Mouse (Mus musculus): ENCODE measurements around the gene Tssk1. TPM values are rescaled to one million over a fixed set of nuclear protein-coding genes. Genes with fewer than 3 reads are reported as not detected.

Gene Tssk1
- polyA plus RNA-seq, 1 experiment = not detected

DNA sequence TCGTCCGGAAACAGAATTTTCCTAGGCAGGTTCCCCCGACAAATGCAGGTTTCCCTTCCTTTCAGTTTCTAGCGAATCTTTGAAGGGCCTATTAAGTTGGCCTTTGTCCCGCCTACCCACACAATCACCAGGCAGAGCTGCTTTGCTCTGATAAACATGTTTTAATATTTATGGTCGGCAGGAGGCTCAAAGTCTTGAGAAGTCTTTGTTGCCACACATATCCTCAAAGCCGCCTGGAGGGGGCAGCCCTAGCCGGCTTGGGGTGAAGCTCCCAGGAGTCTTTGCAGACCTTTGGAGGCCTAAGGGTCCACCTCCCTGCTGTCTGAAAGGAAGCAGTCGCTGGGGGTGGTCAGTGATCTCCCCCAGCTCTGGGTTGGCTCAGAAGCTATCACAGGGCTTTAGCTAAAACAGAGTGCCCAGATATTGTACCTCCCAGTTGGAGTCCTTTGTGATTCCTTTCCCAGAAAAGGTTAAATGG, 34.6 kb downstream of the Tssk1 start:
- TF ChIP-seq GATA1 (IDR thresholded peaks at IDR 0.05; ENCODE audit: low read length) = no peak

- no peak for TF ChIP-seq GATA1 (IDR thresholded peaks at IDR 0.05; ENCODE audit: low read length)
Measured at GRCm38 (mm10) chr16:17929211-17929610, 35.2 kb downstream of the Tssk1 start.

- no peak for TF ChIP-seq GATA1 (IDR thresholded peaks at IDR 0.05; ENCODE audit: low read length)
Measured at GRCm38 (mm10) chr16:17929631-17930030, 35.6 kb downstream of the Tssk1 start.

DNA sequence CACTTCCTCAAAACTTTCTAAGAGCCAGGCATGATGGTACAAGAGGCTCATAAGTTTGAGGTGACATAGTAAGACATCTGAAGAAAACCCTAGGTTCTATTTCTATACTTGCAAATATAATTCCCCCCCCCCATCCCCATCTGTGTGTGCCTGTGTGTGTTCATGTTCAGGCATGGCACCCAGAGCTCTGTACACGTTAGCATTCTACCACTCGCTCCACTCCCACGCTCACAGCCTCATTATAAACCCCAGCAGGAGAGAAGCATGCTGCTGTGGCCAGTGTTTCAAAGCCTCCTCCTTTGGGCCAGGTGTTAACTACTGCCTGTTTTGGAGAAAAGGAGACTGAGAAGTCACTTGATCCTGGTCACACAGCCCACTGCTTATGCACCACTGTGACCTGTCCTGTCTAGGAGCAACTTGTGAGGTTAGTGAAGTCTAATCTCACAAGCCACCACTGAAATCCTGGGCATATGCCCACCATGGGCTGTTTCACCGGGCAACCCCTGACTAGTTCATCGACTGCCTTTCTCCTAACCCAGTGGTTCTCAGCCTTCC, 38.0 kb downstream of the Tssk1 start:
- TF ChIP-seq GATA1 (IDR thresholded peaks at IDR 0.05; ENCODE audit: low read length) = no peak

DNA sequence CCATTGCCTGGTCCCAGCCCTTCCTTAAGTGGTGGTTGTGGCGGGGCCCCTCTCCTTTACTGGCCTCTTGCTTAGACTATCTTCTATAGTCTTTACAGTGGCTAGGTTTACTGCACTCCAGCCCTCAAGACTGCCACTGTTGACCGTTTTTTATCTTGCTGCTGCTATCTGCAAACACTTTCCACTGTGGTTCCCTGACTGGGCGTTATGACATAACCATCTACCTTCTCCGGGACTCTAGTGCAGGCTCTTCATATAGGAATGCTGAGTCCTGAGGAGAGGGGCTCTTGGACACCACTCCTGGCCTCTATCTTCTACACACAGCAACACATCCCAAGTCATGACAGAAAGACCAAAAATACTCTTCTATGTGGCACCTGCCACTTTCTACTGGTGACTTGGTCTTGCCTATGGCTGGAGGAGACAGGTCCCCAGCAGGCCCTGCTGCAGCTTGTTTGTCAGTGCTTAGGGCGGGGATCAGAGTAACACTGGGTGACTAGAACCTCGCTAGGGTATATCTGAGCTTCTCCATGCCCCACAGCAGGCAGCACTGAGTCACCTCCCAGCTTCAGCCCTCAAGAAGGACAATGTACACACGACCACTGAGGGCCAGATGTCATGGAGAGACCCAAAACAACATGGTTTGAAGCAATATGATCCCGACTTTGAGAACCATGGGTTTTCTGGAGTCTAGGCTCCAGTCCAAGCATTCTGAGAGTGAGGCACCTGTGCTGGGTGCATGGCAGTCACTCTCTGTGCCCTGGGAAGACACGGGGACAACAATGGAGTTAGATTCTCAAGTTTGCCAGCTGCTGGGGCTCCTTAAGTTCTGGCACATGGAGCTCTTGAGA, 39.8 kb downstream of the Tssk1 start:
- no peak for TF ChIP-seq GATA1 (IDR thresholded peaks at IDR 0.05; ENCODE audit: low read length)

DNA sequence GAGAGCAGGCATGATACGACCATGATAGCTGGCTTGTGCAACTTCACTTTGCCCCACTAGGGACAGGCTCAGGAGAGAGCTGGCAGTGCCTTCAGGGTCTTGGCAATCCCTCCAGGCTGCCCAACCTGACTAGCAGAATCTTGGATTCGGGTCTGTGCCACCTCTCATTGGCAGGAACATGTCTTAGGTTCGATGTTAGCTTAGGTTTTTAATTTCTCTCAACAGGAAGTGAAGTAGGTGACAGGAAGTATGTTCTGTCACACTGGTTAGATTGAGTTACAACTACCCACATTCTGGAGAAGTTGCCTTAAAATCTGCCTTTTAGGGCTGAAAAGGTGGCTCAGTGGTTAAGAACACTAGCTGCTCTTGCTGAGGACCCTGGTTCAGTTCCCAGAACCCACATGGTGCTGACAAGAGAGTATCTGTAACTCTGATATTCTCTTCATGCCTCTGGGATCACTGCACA, 40.5 kb downstream of the Tssk1 start:
- TF ChIP-seq GATA1 (IDR thresholded peaks at IDR 0.05; ENCODE audit: low read length) = no peak

DNA sequence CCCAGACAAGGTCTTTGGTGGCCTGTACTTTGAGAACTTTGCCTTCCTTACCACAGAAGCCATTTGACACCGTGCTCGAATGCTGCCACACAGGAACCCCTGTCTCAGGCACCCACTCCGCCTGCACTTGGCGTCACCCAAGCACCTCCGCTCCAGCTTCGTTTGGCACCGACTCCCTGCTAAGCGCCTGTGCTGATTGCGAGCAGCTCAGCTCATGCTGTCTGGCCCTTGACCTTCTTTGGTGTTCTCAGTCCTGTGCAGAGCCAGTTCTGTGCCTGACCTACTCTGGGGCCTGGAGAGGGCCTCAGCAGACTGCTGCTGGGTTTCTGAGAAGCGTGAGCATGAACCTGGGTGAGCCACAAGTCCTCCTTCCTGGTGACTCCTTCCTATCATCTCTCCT, 42.8 kb downstream of the Tssk1 start:
- TF ChIP-seq GATA1 (IDR thresholded peaks at IDR 0.05; ENCODE audit: low read length) = no peak

DNA sequence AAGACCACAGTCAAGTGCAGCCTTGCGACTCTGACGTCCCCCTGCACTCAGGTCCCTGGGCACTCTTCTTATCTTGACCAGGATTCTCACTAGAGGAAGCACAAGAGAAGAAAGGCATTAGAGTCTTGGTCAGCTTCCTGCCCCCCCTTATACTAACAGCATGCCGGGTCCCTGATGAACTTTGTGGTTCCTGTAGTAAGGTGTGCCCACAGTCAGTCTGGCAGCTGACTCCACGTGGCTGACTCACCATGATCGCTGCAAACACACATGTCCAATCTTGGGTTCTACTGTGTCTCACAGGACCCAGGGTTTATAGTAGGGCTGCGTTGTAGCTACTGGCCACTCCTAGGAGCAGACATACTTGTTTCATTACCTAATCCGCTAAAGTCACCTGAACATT, 44.2 kb downstream of the Tssk1 start:
- TF ChIP-seq GATA1 (IDR thresholded peaks at IDR 0.05; ENCODE audit: low read length) = no peak

DNA sequence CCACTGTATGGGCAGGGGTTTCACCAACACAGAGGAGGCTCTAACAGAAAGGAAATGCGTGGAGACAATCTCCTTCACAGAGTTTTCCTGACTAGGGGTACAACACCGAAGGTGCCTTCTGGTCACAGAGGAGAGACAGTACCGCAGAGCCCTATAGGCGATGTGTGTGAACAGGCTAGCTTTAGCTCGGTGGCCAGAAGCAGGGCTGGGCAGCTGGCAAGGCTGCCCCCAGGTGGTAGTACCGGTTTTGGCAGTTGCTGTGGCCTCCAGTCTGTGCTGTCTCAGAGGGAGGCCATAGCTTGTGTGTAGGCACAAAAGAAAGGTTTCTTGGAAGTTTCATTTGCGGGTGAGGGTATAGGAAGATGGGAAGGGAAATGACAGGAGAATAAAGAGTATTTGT, 44.8 kb downstream of the Tssk1 start:
- no peak for TF ChIP-seq GATA1 (IDR thresholded peaks at IDR 0.05; ENCODE audit: low read length)

DNA sequence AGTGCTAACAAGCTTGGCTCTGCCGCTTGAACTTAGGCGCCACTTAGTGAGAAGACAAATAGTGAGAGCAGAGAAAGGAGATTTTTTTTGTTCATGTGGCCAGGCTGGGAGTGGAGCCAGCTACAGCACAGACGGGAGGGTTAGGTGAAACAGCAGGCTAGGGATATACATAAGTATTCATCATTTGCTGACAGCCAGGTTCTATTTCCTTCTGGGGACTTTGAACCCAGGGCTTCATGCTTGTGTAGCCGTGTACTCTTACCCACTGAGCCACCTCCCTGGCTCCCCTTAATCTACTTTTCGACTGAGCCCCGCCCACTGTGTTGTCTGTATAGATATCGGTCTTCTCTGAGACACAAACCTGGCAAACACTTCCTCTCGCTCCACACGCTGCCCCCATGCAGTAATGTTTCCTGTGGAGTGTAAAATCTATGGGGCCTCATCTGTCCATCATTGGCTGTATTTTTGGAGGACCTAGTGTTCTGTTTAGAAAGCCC, 45.3 kb downstream of the Tssk1 start:
- no peak for TF ChIP-seq GATA1 (IDR thresholded peaks at IDR 0.05; ENCODE audit: low read length)

GRCm38 (mm10) chr16:17943466-17943865, 49.4 kb downstream of the Tssk1 start:
- TF ChIP-seq GATA1 (IDR thresholded peaks at IDR 0.05; ENCODE audit: low read length) = no peak

GRCm38 (mm10) chr16:17945081-17945831, 51.2 kb downstream of the Tssk1 start:
- no peak for TF ChIP-seq GATA1 (IDR thresholded peaks at IDR 0.05; ENCODE audit: low read length)

Other genes starting within 250 kb of the Tssk1 start
- gene Ccdc74a, start 247.8 kb upstream of the Tssk1 start, polyA plus RNA-seq (2012) = 6.1 and 7.5 TPM in 2 replicates
- gene Med15, start 161.3 kb upstream of the Tssk1 start, polyA plus RNA-seq (2012) = 176 and 227 TPM in 2 replicates
- gene Klhl22, start 134.6 kb upstream of the Tssk1 start, polyA plus RNA-seq (2012) = not detected in 2 replicates
- gene Scarf2, start 96.9 kb upstream of the Tssk1 start, polyA plus RNA-seq (2012) = not detected in 2 replicates
- not detected in 2 replicates for gene B830017H08Rik, start 61.1 kb upstream of the Tssk1 start, polyA plus RNA-seq (2012)
- 0.62 and 1.5 TPM in 2 replicates for gene Car15, start 55.9 kb upstream of the Tssk1 start, polyA plus RNA-seq (2012)
- 0.28 and 0.68 TPM in 2 replicates for gene Gm20518, start 2.6 kb upstream of the Tssk1 start, polyA plus RNA-seq (2012)
- 17.4 and 26.3 TPM in 2 replicates for gene Dgcr2, start 4.3 kb downstream of the Tssk1 start, polyA plus RNA-seq (2012)
- not detected in 2 replicates for gene Tssk2, start 4.4 kb downstream of the Tssk1 start, polyA plus RNA-seq (2012)
- gene Ess2, start 17.1 kb downstream of the Tssk1 start, polyA plus RNA-seq (2012) = 25.9 and 26.0 TPM in 2 replicates
- not detected in 2 replicates for gene Gsc2, start 20.8 kb downstream of the Tssk1 start, polyA plus RNA-seq (2012)
- 219 and 287 TPM in 2 replicates for gene Slc25a1, start 34.0 kb downstream of the Tssk1 start, polyA plus RNA-seq (2012)
- gene Vpreb2, start 86.2 kb downstream of the Tssk1 start, polyA plus RNA-seq (2012) = not detected in 2 replicates
- 41.0 and 45.2 TPM in 2 replicates for gene Dgcr6, start 158.6 kb downstream of the Tssk1 start, polyA plus RNA-seq (2012)
- gene Prodh, start 196.0 kb downstream of the Tssk1 start, polyA plus RNA-seq (2012) = 6.0 and 7.7 TPM in 2 replicates
- gene Rtn4r, start 233.4 kb downstream of the Tssk1 start, polyA plus RNA-seq (2012) = 0.03 TPM in 1 of 2 replicates, not detected in the other